Mouse (Mus musculus) intestine, embryonic 16.5 days (tissue): ENCODE data around the gene Wap. TPM values are rescaled to one million over a fixed set of nuclear protein-coding genes. Genes with fewer than 3 reads are reported as not detected.

Source experiments
- ATAC-seq: fragments of 200-750 bp; cut with Nextera tagmentation; 2 replicates; pipeline ENCODE4 v1.8.0; 2017; ENCODE audit warnings: moderate TSS enrichment, moderate library complexity
- H3K27ac ChIP-seq: fragments of 300-500 bp; sonication (generic); 2 replicates; pipeline ENCODE4 v1.5.1; 2014; ENCODE audit warnings: mild to moderate bottlenecking, low read length
- H3K27me3 ChIP-seq: fragments of 300-500 bp; sonication (generic); replicated peaks from 2 replicates; pipeline ENCODE4 v1.6.1; 2014; ENCODE audit warnings: low read length, control low read depth, mixed read lengths; ENCODE audit not compliant: control insufficient read depth, insufficient read depth
- H3K36me3 ChIP-seq: fragments of 300-500 bp; sonication (generic); 2 replicates; pipeline ENCODE4 v1.6.1; 2014; ENCODE audit warnings: low read length, control low read depth; ENCODE audit not compliant: control insufficient read depth, insufficient read depth
- H3K4me1 ChIP-seq: fragments of 300-500 bp; sonication (generic); 2 replicates; pipeline ENCODE4 v1.6.1; 2014; ENCODE audit warnings: low read length, control low read depth, mixed read lengths; ENCODE audit not compliant: control insufficient read depth, insufficient read depth
- H3K4me2 ChIP-seq: fragments of 300-500 bp; sonication (generic); 2 replicates; pipeline ENCODE4 v1.6.1; 2014; ENCODE audit warnings: low read depth, low read length, control low read depth
- H3K4me3 ChIP-seq: fragments of 300-500 bp; sonication (generic); 2 replicates; pipeline ENCODE4 v1.5.1; 2014; ENCODE audit warnings: mild to moderate bottlenecking, low read length
- H3K9ac ChIP-seq: fragments of 300-500 bp; sonication (generic); 2 replicates; pipeline ENCODE4 v1.6.1; 2014; ENCODE audit warnings: low read depth, low read length
- H3K9me3 ChIP-seq: fragments of 300-500 bp; sonication (generic); 2 replicates; pipeline ENCODE4 v1.6.1; 2016; ENCODE audit warnings: low read length, control low read depth; ENCODE audit not compliant: control insufficient read depth
- WGBS: fragments of 180-500 bp; shearing (Covaris S2); extraction: QIAGEN DNeasy Blood & Tissue Kit; methylation state at CpG from one replicate; pipeline ENCODE4 v1.1.7; 2014; 5-methylcytosine and 5-hydroxymethylcytosine counted together
- polyA plus RNA-seq: library from polyadenylated mRNA; unstranded; fragments of >200 nt; fragmentation: Nextera tagmentation; extraction: Ambion mirVana; gene quantifications from 2 replicates; pipeline ENCODE4 v1.2.1, GENCODE M21; 2015

Gene Wap
- not detected in 2 replicates for polyA plus RNA-seq

GRCm38 (mm10) chr11:6638537-6638936 lies at the start of gene Wap:
Gene Wap (minus strand): TSS chr11:6638637.
- H3K36me3 ChIP-seq: no peaks in the 10 kb centered on the region
- no peaks in the 10 kb centered on the region for H3K4me1 ChIP-seq
- H3K9me3 ChIP-seq: no peaks in the 10 kb centered on the region
- no peak within 1 kb of the TSS for H3K27ac ChIP-seq
- H3K4me2 ChIP-seq: no peak within 1 kb of the TSS
- H3K27me3 ChIP-seq: no peaks in the 10 kb centered on the region
- WGBS: 87% methylated on average over 4 of the region's 4 CpGs
- H3K9ac ChIP-seq: no peak within 1 kb of the TSS
- no peak within 1 kb of the TSS for H3K4me3 ChIP-seq
- no peak for ATAC-seq

GRCm38 (mm10) chr11:6684741-6685140 lies 46.3 kb upstream of the Wap start:
- no peak overlapping the region for H3K9ac ChIP-seq
- no peak for ATAC-seq
- H3K36me3 ChIP-seq: no peaks in the 10 kb centered on the region
- no peak overlapping the region for H3K4me3 ChIP-seq
- H3K27me3 ChIP-seq: no peaks in the 10 kb centered on the region
- 77% methylated on average over 3 of the region's 3 CpGs for WGBS
- H3K27ac ChIP-seq: no peak overlapping the region
- H3K4me2 ChIP-seq: no peak overlapping the region
- H3K4me1 ChIP-seq: peaks cover 5% of the 10 kb centered on the region
- peaks cover 4% of the 10 kb centered on the region; the same call in 1 of the 2 replicates for H3K9me3 ChIP-seq

GRCm38 (mm10) chr11:6680397-6680818 lies 42.0 kb upstream of the Wap start:
- Histone ChIP-seq H3K9me3 (peaks cover 4% of the 10 kb centered on the region; the same call in 1 of the 2 replicates), H3K9ac (peak overlapping the region; percentile 11; the same call in 1 of the 2 replicates), H3K36me3 (no peaks in the 10 kb centered on the region), H3K4me3 (no peak overlapping the region), H3K4me1 (peaks cover 7% of the 10 kb centered on the region), H3K27me3 (no peaks in the 10 kb centered on the region), H3K4me2 (no peak overlapping the region; the same call in 1 of the 2 replicates), H3K27ac (no peak overlapping the region)
- peak; percentile 86 for ATAC-seq
- WGBS: 9% methylated on average over 10 of the region's 10 CpGs

GRCm38 (mm10) chr11:6679694-6680396 lies 41.4 kb upstream of the Wap start:
- 77% methylated on average over 17 of the region's 17 CpGs for WGBS
- Histone ChIP-seq H3K4me3 (no peak overlapping the region), H3K9ac (0 out of 2 replicates have a peak overlapping the region, but pooled peaks have one; percentile 11), H3K9me3 (peaks cover 4% of the 10 kb centered on the region; the same call in 1 of the 2 replicates), H3K27me3 (no peaks in the 10 kb centered on the region), H3K27ac (no peak overlapping the region), H3K36me3 (no peaks in the 10 kb centered on the region), H3K4me2 (peak overlapping the region; percentile 19; the same call in 1 of the 2 replicates), H3K4me1 (peaks cover 7% of the 10 kb centered on the region)
- peak; percentile 34 for ATAC-seq

GRCm38 (mm10) chr11:6677530-6677929 lies 39.1 kb upstream of the Wap start:
- no peaks in the 10 kb centered on the region for H3K36me3 ChIP-seq
- WGBS: 29% methylated on average over 7 of the region's 7 CpGs
- ATAC-seq: no peak

GRCm38 (mm10) chr11:6676641-6677040 lies 38.2 kb upstream of the Wap start:
- Histone ChIP-seq H3K9me3 (no peaks in the 10 kb centered on the region), H3K36me3 (no peaks in the 10 kb centered on the region), H3K27me3 (no peaks in the 10 kb centered on the region), H3K9ac (no peak overlapping the region), H3K4me2 (no peak overlapping the region), H3K27ac (no peak overlapping the region), H3K4me1 (peaks cover 7% of the 10 kb centered on the region), H3K4me3 (no peak overlapping the region)
- 86% methylated on average over 9 of the region's 9 CpGs for WGBS
- ATAC-seq: no peak

More at GRCm38 (mm10) chr11:6677530-6677929, 39.1 kb upstream of the Wap start:
- no peak overlapping the region for H3K9ac ChIP-seq
- no peaks in the 10 kb centered on the region for H3K27me3 ChIP-seq
- peaks cover 4% of the 10 kb centered on the region; the same call in 1 of the 2 replicates for H3K9me3 ChIP-seq
- H3K4me3 ChIP-seq: no peak overlapping the region
- peaks cover 7% of the 10 kb centered on the region for H3K4me1 ChIP-seq
- no peak overlapping the region for H3K27ac ChIP-seq
- no peak overlapping the region for H3K4me2 ChIP-seq

GRCm38 (mm10) chr11:6675402-6675801 lies 37.0 kb upstream of the Wap start:
- H3K9ac ChIP-seq: no peak overlapping the region
- ATAC-seq: no peak
- H3K9me3 ChIP-seq: no peaks in the 10 kb centered on the region
- H3K36me3 ChIP-seq: no peaks in the 10 kb centered on the region
- H3K27me3 ChIP-seq: no peaks in the 10 kb centered on the region
- H3K4me1 ChIP-seq: peaks cover 5% of the 10 kb centered on the region
- WGBS: 57% methylated on average over 7 of the region's 7 CpGs
- H3K4me3 ChIP-seq: no peak overlapping the region
- no peak overlapping the region for H3K4me2 ChIP-seq
- no peak overlapping the region for H3K27ac ChIP-seq

- Histone ChIP-seq H3K4me2 (no peak overlapping the region), H3K9me3 (no peaks in the 10 kb centered on the region), H3K9ac (no peak overlapping the region), H3K4me3 (no peak overlapping the region), H3K4me1 (0 out of 2 replicates have a peak, but pooled peaks cover 3% of the 10 kb centered on the region), H3K36me3 (no peaks in the 10 kb centered on the region), H3K27me3 (no peaks in the 10 kb centered on the region), H3K27ac (no peak overlapping the region)
- 79% methylated on average over 9 of the region's 9 CpGs for WGBS
- ATAC-seq: no peak
These were observed 36.3 kb upstream of the Wap start for GRCm38 (mm10) chr11:6674701-6675100.

- no peaks in the 10 kb centered on the region for H3K36me3 ChIP-seq
- WGBS: 84% methylated on average over 4 of the region's 4 CpGs
- H3K9me3 ChIP-seq: no peaks in the 10 kb centered on the region
- H3K9ac ChIP-seq: no peak overlapping the region
- no peaks in the 10 kb centered on the region for H3K4me1 ChIP-seq
- no peak for ATAC-seq
- H3K4me2 ChIP-seq: no peak overlapping the region
- no peak overlapping the region for H3K4me3 ChIP-seq
- no peak overlapping the region for H3K27ac ChIP-seq
- H3K27me3 ChIP-seq: no peaks in the 10 kb centered on the region
These were observed 32.4 kb upstream of the Wap start for GRCm38 (mm10) chr11:6670826-6671225.
